Mouse (Mus musculus) T-cell, adult 2 months (primary cell): ENCODE results near the gene Mpp4.

ENCODE experiments used
- DNase-seq: peaks from one replicate; pipeline ENCODE4 v3.0.0; 2022; ENCODE audit warnings: low spot score

The Mpp4 gene

GRCm38 (mm10) chr1:59163030-59163461 lies at the start of gene Mpp4:
Gene Mpp4, minus strand, starts transcription at chr1:59163389.
- DNase-seq, result peak; percentile 8

DNA sequence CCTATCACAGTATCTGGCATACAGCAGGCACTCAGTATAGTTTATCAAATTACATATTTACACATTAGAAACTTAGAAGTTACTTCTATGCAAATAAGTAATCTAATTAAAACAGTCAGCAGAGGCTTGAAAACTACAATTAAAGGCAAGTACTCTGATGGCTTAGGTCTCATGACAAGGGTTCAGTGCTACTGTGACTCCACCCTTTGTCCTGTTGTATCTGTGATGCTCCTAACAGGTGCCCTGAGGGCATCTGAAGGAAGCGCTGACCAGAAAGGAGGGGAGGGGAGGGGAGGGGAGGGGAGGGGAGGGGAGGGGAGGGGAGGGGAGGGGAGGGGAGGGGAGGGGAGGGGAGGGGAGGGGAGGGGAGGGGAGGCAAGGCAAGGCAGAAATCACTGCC lies 49.8 kb upstream of the Mpp4 start:
- no peak for DNase-seq

DNA sequence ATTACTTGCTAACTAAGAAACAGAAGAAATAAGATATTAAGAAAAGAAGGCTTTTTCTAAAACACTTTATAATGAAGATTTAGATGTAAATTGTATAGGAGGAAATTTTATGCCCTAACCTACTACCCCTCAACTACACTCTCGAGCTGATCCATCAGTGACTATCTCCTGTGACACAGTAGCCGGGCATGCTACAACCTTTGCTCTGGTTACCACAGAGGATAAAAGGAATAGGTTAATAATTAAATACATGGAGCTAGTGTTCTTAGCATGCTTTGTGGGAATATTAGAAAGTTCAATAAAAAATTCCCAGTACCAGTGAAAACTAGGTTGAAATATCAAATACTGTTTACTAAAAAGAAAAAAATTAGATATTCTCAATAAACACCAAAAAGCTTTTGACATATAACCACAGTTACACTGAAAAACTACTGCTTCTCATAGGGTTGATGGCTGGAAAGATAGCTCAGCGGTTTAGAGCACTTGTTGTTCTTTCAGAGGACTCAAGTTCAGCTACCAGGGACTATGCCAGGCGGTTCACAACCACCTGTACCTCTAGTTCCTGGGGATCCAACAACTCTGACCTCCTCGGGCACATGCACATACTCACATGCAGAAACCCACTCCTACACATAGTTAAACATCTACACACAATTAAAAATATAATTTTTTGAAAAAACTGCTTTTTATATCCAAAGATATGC lies 49.0 kb upstream of the Mpp4 start:
- no peak for DNase-seq

DNA sequence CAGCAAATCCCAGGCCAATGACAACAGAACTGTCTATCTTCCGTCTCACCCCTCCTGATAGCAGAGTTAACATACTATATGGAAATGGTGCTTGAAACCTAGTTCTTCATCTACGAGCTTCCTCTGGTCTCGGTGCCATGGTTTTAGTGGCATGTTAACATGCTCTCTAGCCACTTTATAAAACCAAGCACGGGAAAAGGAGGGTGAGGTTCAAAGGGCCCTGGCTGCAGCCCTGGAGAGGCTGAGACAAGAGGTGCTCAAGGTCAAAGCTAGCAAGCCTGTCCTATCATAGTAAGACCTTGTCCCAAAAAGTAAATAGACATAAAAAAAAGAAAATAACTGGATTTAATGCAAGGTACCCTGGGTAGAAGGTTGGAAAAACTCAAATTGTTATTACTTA lies 48.5 kb upstream of the Mpp4 start:
- DNase-seq, result no peak

DNA sequence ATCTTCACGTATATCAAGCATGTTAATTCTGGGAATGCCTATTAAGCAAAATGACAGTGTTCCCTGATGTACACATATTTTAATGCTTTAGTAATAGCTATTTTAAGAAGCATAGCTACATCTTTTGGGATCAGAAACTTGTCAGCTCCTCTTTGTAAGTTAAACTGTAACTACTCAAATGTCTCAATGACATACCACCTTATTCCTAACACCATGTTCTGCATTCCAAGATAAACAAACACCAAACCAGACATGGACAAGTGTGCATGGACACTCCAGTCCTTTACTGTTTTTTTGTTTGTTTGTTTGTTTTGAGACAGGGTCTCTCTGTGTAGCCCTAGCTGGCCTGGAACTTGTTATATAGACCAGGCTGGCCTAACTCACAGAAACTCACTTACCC lies 45.1 kb upstream of the Mpp4 start:
- no peak for DNase-seq

- no peak for DNase-seq
Measured at GRCm38 (mm10) chr1:59204489-59204888, 41.3 kb upstream of the Mpp4 start.

DNA sequence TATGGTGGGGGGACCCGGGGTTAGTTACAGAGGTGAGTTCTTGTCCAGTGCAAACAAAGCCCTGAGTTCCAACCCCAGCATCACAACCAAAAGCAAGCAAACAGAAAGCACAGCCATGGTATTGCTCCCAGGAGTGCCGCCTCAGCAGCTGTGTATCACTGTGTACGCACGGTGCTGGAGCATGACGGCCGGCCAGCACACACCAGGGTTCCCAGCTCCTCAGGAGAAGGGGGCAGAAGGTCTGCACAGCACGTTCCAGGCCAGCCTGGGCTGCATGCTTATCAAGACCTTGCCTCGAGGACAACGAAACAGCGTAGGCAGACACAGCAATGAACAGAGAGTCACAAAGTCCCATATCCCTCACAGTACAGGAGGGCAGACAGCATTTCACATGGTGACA lies 39.2 kb upstream of the Mpp4 start:
- DNase-seq, result no peak

GRCm38 (mm10) chr1:59201561-59201960 lies 38.4 kb upstream of the Mpp4 start:
- DNase-seq, result no peak

GRCm38 (mm10) chr1:59200960-59201359 lies 37.8 kb upstream of the Mpp4 start:
- no peak for DNase-seq

DNA sequence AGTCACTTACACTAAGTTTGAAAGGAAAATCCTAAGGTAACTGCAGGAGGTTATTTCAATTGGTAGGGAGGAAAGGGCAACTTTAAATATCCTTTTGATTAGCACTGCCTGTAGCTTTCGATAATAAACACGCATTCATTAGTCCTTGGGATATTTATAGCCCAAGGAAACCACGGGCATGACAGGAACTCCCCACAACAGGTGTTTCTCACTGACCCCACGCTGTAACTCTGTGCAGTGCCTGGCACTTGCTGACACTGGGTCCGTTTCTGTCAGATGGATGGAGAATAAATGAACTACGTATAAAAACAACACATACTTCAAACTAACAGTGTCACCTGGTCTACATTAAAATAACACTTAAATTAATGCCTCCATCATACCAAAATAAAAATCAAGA lies 31.8 kb upstream of the Mpp4 start:
- no peak for DNase-seq

- DNase-seq, result no peak
Measured at GRCm38 (mm10) chr1:59187786-59188185, 24.6 kb upstream of the Mpp4 start.

DNA sequence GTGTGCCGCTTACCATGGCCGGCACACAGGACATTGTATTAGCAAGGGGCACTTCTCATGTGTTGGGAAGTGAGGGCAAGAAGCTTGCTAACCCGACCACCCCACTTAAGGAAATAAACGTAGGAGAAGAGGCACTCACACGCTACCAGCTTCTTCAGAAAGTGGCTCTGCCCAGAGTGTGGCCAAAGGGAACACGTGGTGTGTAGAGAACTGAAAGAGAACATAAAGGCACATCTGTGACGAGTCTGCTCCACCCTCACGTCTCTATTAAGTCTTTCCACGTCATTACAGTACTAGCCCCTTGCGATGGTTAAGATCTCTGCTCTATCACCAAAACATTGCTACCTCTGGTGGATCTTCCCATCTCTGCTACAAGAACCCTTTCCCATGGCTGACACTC lies 23.1 kb upstream of the Mpp4 start:
- no peak for DNase-seq

DNA sequence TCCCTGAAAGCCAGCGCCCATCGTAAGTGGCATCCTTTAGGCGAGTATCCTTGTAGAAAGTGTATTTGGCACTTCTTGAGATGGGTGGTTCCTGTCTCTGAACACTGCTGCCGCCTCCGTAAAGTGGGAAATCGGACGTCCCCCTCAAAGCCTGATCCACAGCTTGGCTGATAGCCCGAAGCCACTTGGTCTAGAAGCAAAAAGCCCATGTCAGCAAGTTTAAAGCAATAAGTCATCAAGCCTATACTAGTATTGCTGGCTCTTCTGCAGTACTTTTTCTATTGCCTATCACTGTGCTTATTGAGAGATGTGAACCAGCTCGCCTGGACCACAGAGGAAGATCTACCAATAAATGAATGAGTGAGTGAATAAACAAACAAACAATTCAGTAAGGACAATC lies 22.2 kb upstream of the Mpp4 start:
- no peak for DNase-seq

GRCm38 (mm10) chr1:59183045-59183444 lies 19.9 kb upstream of the Mpp4 start:
- DNase-seq, result no peak

- DNase-seq, result no peak
Measured at GRCm38 (mm10) chr1:59182373-59182772, 19.2 kb upstream of the Mpp4 start.

DNA sequence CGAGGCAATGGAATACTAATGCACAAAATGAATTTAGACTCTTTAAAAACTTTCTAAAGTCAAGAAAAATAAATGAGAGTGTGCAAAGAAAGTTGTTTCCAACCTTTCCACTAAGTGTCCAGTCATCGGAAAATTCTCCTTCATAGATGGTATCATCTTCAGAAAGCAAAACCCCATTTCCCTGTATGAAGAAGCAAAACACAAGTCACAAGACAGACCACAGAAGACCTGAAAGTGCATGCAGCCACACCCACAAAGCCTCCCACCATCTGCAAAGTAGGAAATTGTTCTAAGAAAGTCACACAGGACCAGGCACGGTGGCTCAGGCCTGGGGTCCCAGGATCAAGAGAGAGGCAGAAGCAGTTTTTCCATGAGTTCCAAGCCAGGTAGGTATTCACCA lies 16.8 kb upstream of the Mpp4 start:
- DNase-seq, result no peak

- DNase-seq, result no peak
Measured at GRCm38 (mm10) chr1:59178401-59178800, 15.2 kb upstream of the Mpp4 start.

DNA sequence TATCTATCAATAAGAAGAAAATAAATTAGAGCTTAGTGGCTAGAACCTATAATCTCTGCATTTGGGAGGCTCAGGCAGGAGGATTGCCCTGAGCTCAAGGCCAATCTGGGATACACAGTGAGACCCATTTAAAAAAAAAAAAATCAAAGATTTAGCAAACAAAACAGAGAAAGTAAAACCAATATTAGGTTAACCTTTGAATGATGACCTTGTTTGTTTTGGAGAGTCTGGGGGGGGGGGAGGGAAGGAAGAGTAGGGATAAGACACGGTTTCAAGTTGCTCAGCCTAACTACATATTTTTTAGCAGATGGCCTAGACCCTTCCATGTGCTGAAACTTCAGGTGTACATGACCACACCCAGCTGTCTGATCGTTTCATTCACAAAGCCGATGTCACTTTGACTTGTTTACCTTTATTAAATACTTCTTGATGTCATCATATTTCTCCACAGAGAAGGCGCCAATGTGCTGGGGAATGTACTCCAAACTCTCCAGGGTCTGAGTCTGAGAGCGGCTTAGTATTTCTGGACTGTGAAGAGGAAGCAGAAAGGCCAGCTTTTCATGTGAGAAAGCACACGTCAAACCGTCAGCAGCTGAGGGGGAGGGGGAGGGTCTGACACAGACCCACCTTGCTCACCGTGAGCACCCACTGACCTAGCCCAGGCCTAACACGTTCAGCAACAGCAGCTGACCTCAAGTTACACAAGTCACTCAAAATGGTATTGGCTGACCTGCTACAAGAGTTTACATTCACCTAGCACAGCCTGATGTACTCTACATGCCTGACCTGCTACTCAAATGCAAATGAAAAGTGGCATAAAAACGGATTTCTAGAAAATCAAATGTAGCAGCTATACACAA lies 11.6 kb upstream of the Mpp4 start:
- no peak for DNase-seq

DNA sequence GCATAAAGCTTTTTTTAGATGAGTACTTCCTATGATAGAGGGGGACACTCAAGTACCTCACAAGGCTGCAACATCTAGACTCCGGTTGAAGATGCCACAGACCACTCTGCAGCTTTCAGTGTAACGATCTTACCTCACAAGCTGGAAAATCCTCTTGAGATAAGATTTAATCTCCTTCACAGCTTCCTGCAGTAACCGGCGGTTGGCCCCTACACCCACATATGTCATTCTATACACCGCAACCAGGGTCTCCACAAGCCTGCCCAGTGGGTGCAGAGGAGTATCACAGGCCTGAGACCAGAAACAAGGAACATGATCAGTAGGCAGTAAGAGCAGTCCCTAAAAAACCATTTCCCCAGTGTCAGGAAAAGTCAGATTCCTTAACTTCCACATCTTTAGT lies 9.8 kb upstream of the Mpp4 start:
- no peak for DNase-seq

GRCm38 (mm10) chr1:59171875-59172274 lies 8.7 kb upstream of the Mpp4 start:
- DNase-seq, result no peak

GRCm38 (mm10) chr1:59170290-59170689 lies 7.1 kb upstream of the Mpp4 start:
- DNase-seq, result no peak

DNA sequence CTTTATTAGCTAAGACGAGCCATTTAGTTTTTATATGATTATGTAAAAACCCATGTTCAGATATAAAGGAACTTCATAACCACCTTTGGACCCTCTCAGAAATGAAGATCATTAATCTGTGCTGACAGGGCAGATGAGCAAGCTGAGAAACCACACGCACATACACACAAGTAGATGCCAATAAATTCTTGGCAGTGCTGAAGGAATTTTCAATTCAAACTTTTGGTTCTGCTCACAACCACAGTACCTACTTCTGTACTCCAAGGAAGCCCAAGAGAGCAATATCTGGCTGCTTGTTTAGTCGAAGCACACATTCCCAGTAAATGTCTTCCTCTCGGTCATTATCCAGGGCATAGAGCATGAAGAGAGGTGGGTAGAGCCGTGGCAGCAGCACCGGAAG lies 6.4 kb upstream of the Mpp4 start:
- no peak for DNase-seq

GRCm38 (mm10) chr1:59168556-59168955 lies 5.4 kb upstream of the Mpp4 start:
- DNase-seq, result no peak
